Mouse (Mus musculus): Measurements from ENCODE around the gene Nfkbia.

Gene Nfkbia

GRCm38 (mm10) chr12:55492184-55492898 is at the start of gene Nfkbia:
Nfkbia (minus strand) TSS chr12:55492647.
- peak; percentile 95 for DNase-seq

DNA sequence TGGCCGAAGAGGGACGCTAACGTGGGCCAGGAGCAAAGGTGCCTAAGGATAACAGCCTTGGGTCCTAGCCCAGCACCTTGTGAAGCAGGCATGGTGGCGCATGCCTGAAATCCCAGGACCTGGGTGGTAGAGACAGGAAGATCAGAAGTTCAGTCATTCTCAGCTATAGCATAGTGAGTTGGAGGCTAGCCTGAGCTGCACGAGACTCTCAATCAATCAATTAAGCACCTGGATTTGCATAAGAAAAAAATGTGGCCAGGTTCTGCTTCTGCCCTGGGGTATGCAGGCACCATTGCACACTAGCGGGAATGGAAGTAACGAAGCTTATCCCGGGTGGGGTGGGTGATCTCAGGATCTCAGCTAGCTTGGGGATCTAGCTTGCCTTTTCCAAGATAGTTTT is 46.7 kb upstream of the Nfkbia start:
- no peak for DNase-seq

- DNase-seq, result no peak
Measured at GRCm38 (mm10) chr12:55538328-55538971, 46.0 kb upstream of the Nfkbia start.

GRCm38 (mm10) chr12:55537742-55538141 is 45.3 kb upstream of the Nfkbia start:
- no peak for DNase-seq

GRCm38 (mm10) chr12:55536537-55537135 is 44.2 kb upstream of the Nfkbia start:
- DNase-seq, result no peak

GRCm38 (mm10) chr12:55526983-55527752 is 34.7 kb upstream of the Nfkbia start:
- no peak for DNase-seq

GRCm38 (mm10) chr12:55518061-55518738 is 25.8 kb upstream of the Nfkbia start:
- no peak for DNase-seq

DNA sequence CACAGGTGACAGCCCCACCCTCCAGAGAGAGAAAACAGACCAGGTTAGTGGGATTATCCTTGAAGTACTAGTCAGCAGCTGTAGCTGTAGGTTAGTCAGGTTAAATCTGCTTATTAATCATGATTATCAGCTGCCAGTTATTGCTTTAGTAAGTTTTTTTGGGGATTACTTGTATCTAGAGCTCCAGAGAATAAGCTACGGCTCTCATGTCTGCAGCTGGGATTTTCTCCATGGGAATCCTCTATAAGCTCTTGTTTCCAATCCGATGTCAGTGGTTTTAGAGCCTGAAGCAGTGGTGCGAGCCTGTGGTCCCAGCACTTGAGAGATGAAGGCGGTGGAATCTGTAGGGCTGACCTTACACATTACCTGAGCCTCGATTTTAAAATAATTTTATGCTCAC is 16.4 kb upstream of the Nfkbia start:
- no peak for DNase-seq

DNA sequence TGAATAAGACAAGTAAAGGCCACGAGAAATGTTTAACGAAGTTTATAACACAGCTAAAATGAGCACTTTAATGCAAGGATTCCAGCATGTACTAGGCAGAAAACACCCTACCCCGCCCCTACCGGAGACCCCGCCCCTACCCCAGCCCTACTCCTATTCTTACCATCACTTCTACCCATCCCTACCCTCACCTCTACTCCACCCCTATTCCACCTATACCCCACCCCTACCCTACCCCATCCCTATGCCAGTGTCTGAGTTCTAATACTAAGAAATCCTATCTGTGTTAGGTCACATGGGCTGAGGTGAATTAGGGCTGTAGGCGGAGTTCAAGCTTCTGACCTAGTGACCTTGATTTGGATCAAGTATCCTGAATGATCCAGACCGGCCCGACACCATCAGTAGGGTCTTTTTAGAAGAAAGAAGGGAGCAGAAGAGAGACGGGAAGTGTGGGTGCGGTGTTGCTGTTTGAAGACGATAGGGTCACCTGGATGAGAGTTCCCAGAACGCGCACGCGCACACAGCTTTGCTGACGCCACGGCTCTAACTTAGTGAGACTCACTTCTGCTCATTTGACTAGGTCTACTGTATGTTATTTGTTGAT is 15.0 kb upstream of the Nfkbia start:
- DNase-seq, result no peak

DNA sequence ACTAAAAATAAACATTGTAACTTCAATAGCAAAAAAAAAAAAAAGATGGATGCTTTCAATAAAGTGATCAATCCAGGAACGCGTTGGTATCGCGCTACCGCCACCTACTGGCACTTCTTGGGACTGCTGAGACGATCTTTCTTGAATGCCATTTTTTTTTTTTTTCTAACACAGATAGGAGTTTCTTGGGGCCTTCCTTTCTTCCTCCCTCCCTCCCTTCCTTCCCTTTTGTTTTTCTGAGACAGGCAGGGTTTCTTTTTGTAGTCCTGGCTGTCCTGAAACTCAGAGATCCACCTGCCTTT is 13.5 kb upstream of the Nfkbia start:
- no peak for DNase-seq

- DNase-seq, result no peak
Measured at GRCm38 (mm10) chr12:55505314-55506028, 13.0 kb upstream of the Nfkbia start.

DNA sequence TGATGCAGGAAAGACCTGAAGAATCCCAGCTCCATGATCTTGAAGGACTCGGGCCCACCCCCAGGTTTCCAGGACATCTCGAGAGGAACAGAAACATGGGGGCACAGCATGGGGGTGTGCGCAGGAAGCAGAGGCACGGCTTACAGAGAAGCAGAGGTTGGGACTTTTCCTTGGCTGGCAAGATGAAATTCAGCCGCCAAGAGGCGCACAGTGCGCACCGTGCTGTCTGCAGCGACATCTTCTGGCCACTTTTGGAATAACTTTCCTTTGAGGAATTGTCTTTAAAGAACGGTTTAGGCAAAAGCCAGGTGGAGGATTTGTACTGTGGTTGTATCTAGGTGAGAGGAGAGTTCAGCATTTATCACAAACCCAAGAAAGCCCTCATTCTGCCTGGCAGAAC is 6.6 kb upstream of the Nfkbia start:
- DNase-seq, result peak; percentile 54

DNA sequence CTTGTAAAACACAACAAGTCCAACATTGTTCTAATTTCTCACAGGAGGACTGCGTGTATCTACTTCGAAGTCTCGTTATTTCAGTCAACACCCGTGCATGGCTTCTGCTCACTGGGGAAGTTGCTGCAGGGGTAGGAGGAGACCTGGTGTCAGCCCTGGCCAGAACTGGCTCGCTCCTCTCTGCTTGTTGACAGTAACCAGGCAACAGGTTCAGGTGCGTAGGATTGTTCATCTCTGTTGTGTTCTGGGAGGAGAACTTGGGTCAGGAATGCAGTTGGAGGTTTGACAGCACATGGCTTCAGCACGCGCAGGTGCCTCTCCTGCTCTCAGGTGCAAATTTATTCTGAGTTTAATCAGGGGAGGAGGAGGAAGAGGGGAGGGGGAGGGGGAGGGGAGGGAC is 5.3 kb upstream of the Nfkbia start:
- no peak for DNase-seq

DNA sequence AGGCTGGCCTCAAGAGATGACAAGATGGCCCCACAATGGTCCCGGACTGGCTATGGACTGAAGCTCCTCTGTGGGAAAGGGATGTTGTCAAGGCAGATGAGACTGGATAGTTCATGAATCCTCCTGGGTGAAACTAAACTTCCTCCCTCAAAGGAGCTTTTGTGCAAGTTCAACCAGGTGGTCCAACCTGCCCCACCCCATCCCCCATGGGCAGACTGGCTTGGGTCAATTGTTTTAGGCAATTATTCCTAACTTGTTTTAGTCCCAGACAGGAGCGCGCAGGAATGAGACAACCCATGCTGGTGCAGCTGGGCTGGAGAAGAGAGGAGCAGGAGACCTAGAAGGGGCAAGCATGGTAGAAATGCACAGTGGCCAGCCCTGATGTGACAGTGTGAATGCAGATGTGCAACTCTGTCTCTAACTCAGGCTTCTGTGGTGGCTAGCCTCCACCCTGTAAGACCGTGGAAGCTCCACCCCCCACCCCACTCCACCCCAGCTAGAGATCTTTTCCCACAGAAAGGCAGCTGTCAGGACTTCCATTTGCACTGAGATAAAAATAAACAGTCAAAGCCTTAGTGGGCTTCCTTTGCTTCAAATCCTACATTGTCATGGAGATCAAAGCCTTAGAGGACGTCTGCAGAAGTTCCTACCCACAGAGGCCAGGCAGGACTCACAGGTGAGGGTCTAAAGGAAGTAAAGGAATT is 3.6 kb upstream of the Nfkbia start:
- DNase-seq, result no peak

GRCm38 (mm10) chr12:55495114-55495901 is 2.9 kb upstream of the Nfkbia start:
- DNase-seq, result peak; percentile 76

- DNase-seq, result no peak
Measured at GRCm38 (mm10) chr12:55493381-55493780, 934 bp upstream of the Nfkbia start.

GRCm38 (mm10) chr12:55492941-55493340 is 494 bp upstream of the Nfkbia start:
- DNase-seq, result no peak

- DNase-seq, result peak; percentile 96
Measured at GRCm38 (mm10) chr12:55491516-55492183, 797 bp downstream of the Nfkbia start.

DNA sequence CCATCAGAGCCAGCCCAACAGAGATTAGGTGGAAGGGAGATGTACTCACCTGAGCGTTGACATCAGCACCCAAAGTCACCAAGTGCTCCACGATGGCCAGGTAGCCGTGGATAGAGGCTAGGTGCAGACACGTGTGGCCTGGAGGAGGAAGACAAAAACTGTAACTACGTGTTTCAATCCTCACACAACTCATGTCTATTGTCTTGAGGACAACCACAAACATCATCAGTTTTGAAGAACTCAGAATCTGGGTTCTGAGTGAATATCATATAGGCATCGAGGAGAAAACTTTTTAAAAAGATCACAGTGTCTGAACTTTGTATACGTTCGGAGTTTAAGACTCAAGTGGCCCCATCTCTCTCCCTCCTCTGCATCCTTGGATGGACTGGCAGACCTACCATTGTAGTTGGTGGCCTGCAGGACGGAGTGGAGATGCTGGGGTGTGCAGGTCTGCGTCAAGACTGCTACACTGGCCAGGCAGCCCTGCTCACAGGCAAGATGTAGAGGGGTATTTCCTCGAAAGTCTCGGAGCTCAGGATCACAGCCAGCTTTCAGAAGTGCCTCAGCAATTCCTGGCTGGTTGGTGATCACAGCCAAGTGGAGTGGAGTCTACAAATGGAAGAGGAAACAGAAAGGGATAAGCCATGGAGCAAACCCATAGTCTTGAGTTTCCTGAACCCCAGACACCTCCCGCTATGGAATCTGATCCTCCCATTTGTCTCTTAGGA is 1.6 kb downstream of the Nfkbia start:
- no peak for DNase-seq

Measured in kidney, adult 11 months (tissue).